Mouse (Mus musculus) CH12.LX (cell line): ENCODE results near the gene Krtcap3. TPM values are rescaled to one million over a fixed set of nuclear protein-coding genes. Genes with fewer than 3 reads are reported as not detected.

Source experiments
- DNase-seq: peaks from one replicate; pipeline ENCODE4 v3.0.0-alpha.2; 2013; ENCODE audit errors: extremely low read depth
- H3K27ac ChIP-seq: 2 replicates; pipeline ENCODE4 v1.5.1; 2012; ENCODE audit warnings: low read depth, mild to moderate bottlenecking, control low read depth, moderate library complexity; ENCODE audit not compliant: insufficient read depth
- H3K27me3 ChIP-seq: replicated peaks from 2 replicates; pipeline ENCODE3; 2012; ENCODE audit warnings: inconsistent platforms
- H3K36me3 ChIP-seq, 2 experiments: replicated peaks in 1 of 2; 2 replicates each; pipeline versions ENCODE3 to v1.6.1; 2012; ENCODE audit warnings: inconsistent platforms in 1 of 2, low read length in 1 of 2, mild to moderate bottlenecking in 1 of 2, mixed read lengths in 1 of 2, moderate library complexity in 1 of 2; ENCODE audit not compliant: control insufficient read depth in 1 of 2, insufficient read depth in 1 of 2
- H3K4me1 ChIP-seq, 2 experiments: 2 replicates each; pipeline ENCODE4 v1.6.1; 2012; ENCODE audit warnings: inconsistent platforms in 1 of 2, moderate library complexity in 1 of 2; ENCODE audit not compliant: insufficient read depth in 2 of 2, control insufficient read depth in 1 of 2
- H3K4me2 ChIP-seq: 2 replicates; pipeline ENCODE4 v1.6.1; 2012; ENCODE audit warnings: low read depth, mild to moderate bottlenecking, control low read depth; ENCODE audit not compliant: poor library complexity, insufficient read depth, severe bottlenecking
- H3K4me3 ChIP-seq, 3 experiments: fragments of 150-350 bp in 1 of 3; sonication (generic) in 1 of 3; replicated peaks in 1 of 3; 2 replicates each; pipeline versions ENCODE3 to v1.5.1; 2011 to 2012; ENCODE audit warnings: low read depth in 2 of 3, low read length in 2 of 3, mild to moderate bottlenecking in 2 of 3, moderate library complexity in 2 of 3, control low read depth in 1 of 3, improper control_type of control experiment in 1 of 3, inconsistent platforms in 1 of 3, mixed read lengths in 1 of 3; ENCODE audit not compliant: poor library complexity in 1 of 3
- H3K79me2 ChIP-seq: replicated peaks from 2 replicates; pipeline ENCODE4 v1.6.1; 2012; ENCODE audit warnings: mild to moderate bottlenecking, moderate library complexity; ENCODE audit not compliant: control insufficient read depth, poor library complexity, insufficient read depth, severe bottlenecking; ENCODE audit errors: extremely low read depth
- H3K9ac ChIP-seq: 2 replicates; pipeline ENCODE4 v1.6.1; 2012; ENCODE audit warnings: low read depth, mild to moderate bottlenecking, control low read depth, moderate library complexity; ENCODE audit not compliant: insufficient read depth
- H3K9me3 ChIP-seq: replicated peaks from 2 replicates; pipeline ENCODE3; 2012; ENCODE audit warnings: low read length, inconsistent platforms, mixed read lengths
- BHLHE40 ChIP-seq: IDR thresholded peaks from 2 replicates; pipeline ENCODE4 v1.6.1; 2011; ENCODE audit warnings: mild to moderate bottlenecking, low read depth, low read length, improper control_type of control experiment
- CHD1 ChIP-seq: IDR thresholded peaks from 2 replicates; pipeline ENCODE4 v1.6.1; 2012; ENCODE audit warnings: low read depth, low read length, improper control_type of control experiment, inconsistent platforms
- CHD2 ChIP-seq: IDR thresholded peaks from 2 replicates; pipeline ENCODE4 v1.6.1; 2011; ENCODE audit warnings: low read length, improper control_type of control experiment
- CTCF ChIP-seq, 2 experiments: IDR thresholded peaks in 1 of 2; conservative IDR thresholded peaks in 1 of 2; 2 replicates each; pipeline ENCODE4 v1.5.1; 2011 to 2012; ENCODE audit warnings: low read depth in 2 of 2, low read length in 2 of 2, improper control_type of control experiment in 1 of 2, inconsistent platforms in 1 of 2, mild to moderate bottlenecking in 1 of 2, moderate library complexity in 1 of 2
- E2F4 ChIP-seq: IDR thresholded peaks from 2 replicates; pipeline ENCODE4 v1.6.1; 2011; ENCODE audit warnings: low read depth, low read length, improper control_type of control experiment; ENCODE audit not compliant: insufficient replicate concordance
- ELF1 ChIP-seq: IDR thresholded peaks from 2 replicates; pipeline ENCODE4 v1.6.1; 2014; ENCODE audit warnings: low read depth, mild to moderate bottlenecking, inconsistent platforms, low read length, improper control_type of control experiment
- EP300 ChIP-seq: IDR thresholded peaks from 2 replicates; pipeline ENCODE4 v1.6.1; 2011; ENCODE audit warnings: low read length, improper control_type of control experiment
- ETS1 ChIP-seq: conservative IDR thresholded peaks from 2 replicates; pipeline ENCODE4 v1.6.1; 2012; ENCODE audit warnings: low read depth, mild to moderate bottlenecking, inconsistent platforms, low read length, improper control_type of control experiment, moderate library complexity
- GABPA ChIP-seq: IDR thresholded peaks from 2 replicates; pipeline ENCODE4 v1.6.1; 2012; ENCODE audit warnings: low read depth, low read length, improper control_type of control experiment, inconsistent platforms; ENCODE audit not compliant: insufficient replicate concordance
- HCFC1 ChIP-seq: IDR thresholded peaks from 2 replicates; pipeline ENCODE4 v1.6.1; 2012; ENCODE audit warnings: low read depth, mild to moderate bottlenecking, inconsistent platforms, low read length, improper control_type of control experiment
- IRF4 ChIP-seq: IDR thresholded peaks from 2 replicates; pipeline ENCODE4 v1.6.1; 2014; ENCODE audit warnings: low read depth, mild to moderate bottlenecking, inconsistent platforms, low read length, improper control_type of control experiment
- JUN ChIP-seq: IDR thresholded peaks from 2 replicates; pipeline ENCODE4 v1.6.1; 2011; ENCODE audit warnings: low read depth, mild to moderate bottlenecking, low read length, improper control_type of control experiment, moderate library complexity; ENCODE audit not compliant: insufficient read depth
- JUND ChIP-seq: conservative IDR thresholded peaks from 2 replicates; pipeline ENCODE4 v1.6.1; 2011; ENCODE audit warnings: low read depth, low read length, improper control_type of control experiment
- KAT2A ChIP-seq: IDR thresholded peaks from 2 replicates; pipeline ENCODE4 v1.6.1; 2012; ENCODE audit warnings: low read length, improper control_type of control experiment, inconsistent platforms; ENCODE audit not compliant: insufficient replicate concordance
- MAFK ChIP-seq: IDR thresholded peaks from 2 replicates; pipeline ENCODE4 v1.6.1; 2011; ENCODE audit warnings: low read length, improper control_type of control experiment; ENCODE audit not compliant: insufficient replicate concordance
- MAX ChIP-seq: IDR thresholded peaks from 2 replicates; pipeline ENCODE4 v1.6.1; 2011; ENCODE audit warnings: low read length, improper control_type of control experiment
- MAZ ChIP-seq: IDR thresholded peaks from 2 replicates; pipeline ENCODE4 v1.6.1; 2012; ENCODE audit warnings: low read depth, mild to moderate bottlenecking, inconsistent platforms, low read length, improper control_type of control experiment, moderate library complexity
- MEF2A ChIP-seq: IDR thresholded peaks from 2 replicates; pipeline ENCODE4 v1.6.1; 2014; ENCODE audit warnings: low read depth, mild to moderate bottlenecking, inconsistent platforms, low read length, improper control_type of control experiment, borderline replicate concordance
- MXI1 ChIP-seq: IDR thresholded peaks from 2 replicates; pipeline ENCODE4 v1.6.1; 2011; ENCODE audit warnings: mild to moderate bottlenecking, low read depth, low read length, improper control_type of control experiment
- MYC ChIP-seq: IDR thresholded peaks from 2 replicates; pipeline ENCODE4 v1.6.1; 2011; ENCODE audit warnings: low read depth, mild to moderate bottlenecking, improper control_type of control experiment, low read length
- NELFE ChIP-seq: IDR thresholded peaks from 2 replicates; pipeline ENCODE4 v1.6.1; 2011; ENCODE audit warnings: low read depth, low read length, improper control_type of control experiment
- NRF1 ChIP-seq: IDR thresholded peaks from 2 replicates; pipeline ENCODE4 v1.6.1; 2014; ENCODE audit warnings: low read depth, mild to moderate bottlenecking, inconsistent platforms, low read length, improper control_type of control experiment, moderate library complexity
- PAX5 ChIP-seq: IDR thresholded peaks from 2 replicates; pipeline ENCODE4 v1.6.1; 2012; ENCODE audit warnings: low read length, inconsistent platforms, mixed read lengths
- POLR2A ChIP-seq: IDR thresholded peaks from 2 replicates; pipeline ENCODE4 v1.6.1; 2011; ENCODE audit warnings: low read depth, mild to moderate bottlenecking, improper control_type of control experiment, low read length
- POLR2AphosphoS2 ChIP-seq: IDR thresholded peaks from 2 replicates; pipeline ENCODE4 v1.6.1; 2011; ENCODE audit warnings: low read depth, low read length, improper control_type of control experiment
- RAD21 ChIP-seq: IDR thresholded peaks from 2 replicates; pipeline ENCODE4 v1.6.1; 2011; ENCODE audit warnings: low read depth, mild to moderate bottlenecking, low read length, improper control_type of control experiment, moderate library complexity
- RCOR1 ChIP-seq: conservative IDR thresholded peaks from 2 replicates; pipeline ENCODE4 v1.6.1; 2012; ENCODE audit warnings: low read depth, mild to moderate bottlenecking, inconsistent platforms, low read length, improper control_type of control experiment
- SIN3A ChIP-seq: IDR thresholded peaks from 2 replicates; pipeline ENCODE4 v1.6.1; 2012; ENCODE audit warnings: low read length, improper control_type of control experiment, inconsistent platforms
- SMC3 ChIP-seq: IDR thresholded peaks from 2 replicates; pipeline ENCODE4 v1.6.1; 2011; ENCODE audit warnings: low read depth, low read length, improper control_type of control experiment
- TBP ChIP-seq: conservative IDR thresholded peaks from 2 replicates; pipeline ENCODE4 v1.6.1; 2011; ENCODE audit warnings: low read depth, low read length, improper control_type of control experiment
- TCF12 ChIP-seq: IDR thresholded peaks from 2 replicates; pipeline ENCODE4 v1.6.1; 2014; ENCODE audit warnings: low read depth, mild to moderate bottlenecking, inconsistent platforms, low read length, improper control_type of control experiment
- UBTF ChIP-seq: IDR thresholded peaks from 2 replicates; pipeline ENCODE4 v1.6.1; 2012; ENCODE audit warnings: low read depth, mild to moderate bottlenecking, inconsistent platforms, low read length, improper control_type of control experiment, moderate library complexity
- USF1 ChIP-seq: IDR thresholded peaks from 2 replicates; pipeline ENCODE4 v1.6.1; 2014; ENCODE audit warnings: low read depth, mild to moderate bottlenecking, inconsistent platforms, low read length, improper control_type of control experiment
- USF2 ChIP-seq: conservative IDR thresholded peaks from 2 replicates; pipeline ENCODE4 v1.6.1; 2011; ENCODE audit warnings: low read depth, low read length, improper control_type of control experiment
- ZC3H11A ChIP-seq: IDR thresholded peaks from 2 replicates; pipeline ENCODE4 v1.6.1; 2012; ENCODE audit warnings: low read depth, mild to moderate bottlenecking, inconsistent platforms, low read length, improper control_type of control experiment
- ZKSCAN1 ChIP-seq: IDR thresholded peaks from 2 replicates; pipeline ENCODE4 v1.6.1; 2012; ENCODE audit warnings: low read depth, inconsistent platforms, low read length, improper control_type of control experiment, borderline replicate concordance
- ZMIZ1 ChIP-seq: IDR thresholded peaks from 2 replicates; pipeline ENCODE4 v1.6.1; 2012; ENCODE audit warnings: low read depth, mild to moderate bottlenecking, inconsistent platforms, low read length, improper control_type of control experiment
- ZNF384 ChIP-seq: IDR thresholded peaks from 2 replicates; pipeline ENCODE4 v1.6.1; 2012; ENCODE audit warnings: low read depth, low read length, improper control_type of control experiment, inconsistent platforms
- dilution Hi-C: fragments of 300-500 bp; cut with MboI; formaldehyde crosslinking; loops from 2 replicates; pipeline ENCODE4 v1.14.3; 2020; ENCODE audit warnings: low sequenced_read_pairs; ENCODE audit not compliant: extremely low pct_unique_long_range_greater_than_20kb, extremely low pct_ligation_motif_present
- in situ Hi-C: fragments of 300-500 bp; cut with MboI; formaldehyde crosslinking; loops from 3 replicates; pipeline ENCODE4 v1.14.3; 2019; ENCODE audit warnings: low sequenced_read_pairs, low pct_ligation_motif_present, low pct_unique_long_range_greater_than_20kb, mixed read lengths
- polyA plus RNA-seq: library from polyadenylated mRNA; unstranded; fragments of >175 nt; gene quantifications from 2 replicates; pipeline ENCODE4 v1.2.1, GENCODE M21; 2012; ENCODE audit warnings: low read depth; ENCODE audit not compliant: insufficient read length
- total RNA-seq, 2 experiments: library from RNA; depleted of rRNA; stranded (reverse); fragments of 300-350 nt in 1 of 2; fragments of >200 nt in 1 of 2; gene quantifications; 2 replicates each; pipeline ENCODE4 v1.2.3; 2012 to 2014

Krtcap3 gene
- total and polyA plus RNA-seq, 3 experiments: 8.6 to 14.1 (median 9.8) TPM

- Histone ChIP-seq H3K9me3 (no peaks in the 10 kb centered on the region), H3K27ac (peak within 1 kb of the TSS; percentile 77), H3K9ac (peak within 1 kb of the TSS; percentile 92), H3K27me3 (no peaks in the 10 kb centered on the region), H3K4me2 (peak within 1 kb of the TSS; percentile 94), H3K79me2 (peaks cover 8% of the 10 kb centered on the region), H3K4me1 (peaks cover 6 to 23% of the 10 kb centered on the region in 2 experiments), H3K4me3 (peak within 1 kb of the TSS; percentile 64 to 81 (median 78)), H3K36me3 (peaks cover 71 to 84% of the 10 kb centered on the region in 2 experiments)
- dilution Hi-C loops (no loop called here), in situ Hi-C loops (no loop called here)
- peak; percentile 79 for TF ChIP-seq POLR2A
- TF ChIP-seq POLR2AphosphoS2: peak; percentile 98
- no peak for TF ChIP-seq NELFE
- TF ChIP-seq JUN: no peak
- TF ChIP-seq PAX5: no peak
- peak; percentile 94 for TF ChIP-seq HCFC1
- no peak for TF ChIP-seq ZC3H11A
- TF ChIP-seq TBP: peak; percentile 76; the same call in 1 of the 2 replicates
- no peak for TF ChIP-seq EP300
- peak; percentile 61; the same call in 1 of the 2 replicates for TF ChIP-seq GABPA
- TF ChIP-seq MXI1: peak; percentile 44
- TF ChIP-seq MAX: peak; percentile 39; the same call in 1 of the 2 replicates
- TF ChIP-seq CHD1: no peak
- TF ChIP-seq USF2: no peak
- TF ChIP-seq ZKSCAN1: no peak
- no peak for TF ChIP-seq MYC
- TF ChIP-seq IRF4: peak; percentile 52; the same call in 1 of the 2 replicates
- TF ChIP-seq NRF1: peak; percentile 93
- peak; percentile 90 for TF ChIP-seq SIN3A
- peak; percentile 20; the same call in 1 of the 2 replicates for TF ChIP-seq ETS1
- TF ChIP-seq SMC3: no peak
- TF ChIP-seq MEF2A: peak; percentile 52; the same call in 1 of the 2 replicates
- TF ChIP-seq UBTF: peak; percentile 62; the same call in 1 of the 2 replicates
- TF ChIP-seq JUND: no peak
- peak; percentile 96; the same call in 1 of the 2 replicates for TF ChIP-seq KAT2A
- no peak for TF ChIP-seq BHLHE40
- TF ChIP-seq ZMIZ1: no peak; the same call in none of the 2 replicates
- no peak for TF ChIP-seq RAD21
- no peak for TF ChIP-seq CTCF (conservative IDR thresholded peaks at IDR 0.05 in 1 of 2, IDR thresholded peaks at IDR 0.05 in 1 of 2; ENCODE audit: low read depth in 2 of 2, low read length in 2 of 2)
- no peak for TF ChIP-seq TCF12
- TF ChIP-seq ZNF384: no peak
- no peak for TF ChIP-seq E2F4
- peak; percentile 99 for TF ChIP-seq ELF1
- TF ChIP-seq MAZ: 0 out of 2 replicates have a peak, but pooled peaks have one; percentile 44
- no peak for TF ChIP-seq MAFK
- no peak; the same call in 1 of the 2 replicates for TF ChIP-seq RCOR1
- peak; percentile 99 for TF ChIP-seq CHD2
- peak; percentile 42 for TF ChIP-seq USF1
- peak; percentile 99 for DNase-seq
These were observed 49.5 kb upstream of the Krtcap3 start, which contains the start of gene Zfp513 for GRCm38 (mm10) chr5:31201742-31202590. Zfp513 (minus strand) TSS chr5:31202303.
